Mouse (Mus musculus): ENCODE results near the gene Prkca. TPM values are rescaled to one million over a fixed set of nuclear protein-coding genes. Genes with fewer than 3 reads are reported as not detected.

The Prkca gene
- total RNA-seq, 4 experiments from 2014 or later = 28.2 to 38.1 (median 33.4) TPM

- no peak for DNase-seq (ENCODE audit: low spot score)
Observed at GRCm38 (mm10) chr11:108236754-108237428, 106.8 kb downstream of the Prkca start.

GRCm38 (mm10) chr11:108236195-108236594 is 107.5 kb downstream of the Prkca start:
- no peak for DNase-seq (ENCODE audit: low spot score)

- DNase-seq (ENCODE audit: low spot score) = no peak
Observed at GRCm38 (mm10) chr11:108235081-108235703, 108.5 kb downstream of the Prkca start.

GRCm38 (mm10) chr11:108233015-108233414 is 110.7 kb downstream of the Prkca start:
- DNase-seq (ENCODE audit: low spot score) = no peak

GRCm38 (mm10) chr11:108230101-108230500 is 113.6 kb downstream of the Prkca start:
- no peak for DNase-seq (ENCODE audit: low spot score)

- no peak for DNase-seq (ENCODE audit: low spot score)
Observed at GRCm38 (mm10) chr11:108229176-108229946, 114.4 kb downstream of the Prkca start.

- no peak for DNase-seq (ENCODE audit: low spot score)
Observed at GRCm38 (mm10) chr11:108228497-108228896, 115.2 kb downstream of the Prkca start.

- no peak for DNase-seq (ENCODE audit: low spot score)
Observed at GRCm38 (mm10) chr11:108226248-108226647, 117.5 kb downstream of the Prkca start.

GRCm38 (mm10) chr11:108224233-108224973 is 119.3 kb downstream of the Prkca start:
- no peak for DNase-seq (ENCODE audit: low spot score)

GRCm38 (mm10) chr11:108223613-108224232 is 120.0 kb downstream of the Prkca start:
- no peak for DNase-seq (ENCODE audit: low spot score)

GRCm38 (mm10) chr11:108223154-108223553 is 120.6 kb downstream of the Prkca start:
- peak; percentile 46 for DNase-seq (ENCODE audit: low spot score)

- DNase-seq (ENCODE audit: low spot score) = peak; percentile 38
Observed at GRCm38 (mm10) chr11:108222616-108223015, 121.1 kb downstream of the Prkca start.

- DNase-seq (ENCODE audit: low spot score) = no peak
Observed at GRCm38 (mm10) chr11:108222026-108222425, 121.7 kb downstream of the Prkca start.

- peak; percentile 25 for DNase-seq (ENCODE audit: low spot score)
Observed at GRCm38 (mm10) chr11:108221124-108221835, 122.4 kb downstream of the Prkca start.

GRCm38 (mm10) chr11:108220605-108221004 is 123.1 kb downstream of the Prkca start:
- no peak for DNase-seq (ENCODE audit: low spot score)

GRCm38 (mm10) chr11:108217043-108217442 is 126.7 kb downstream of the Prkca start:
- no peak for DNase-seq (ENCODE audit: low spot score)

- DNase-seq (ENCODE audit: low spot score) = no peak
Observed at GRCm38 (mm10) chr11:108216064-108216463, 127.7 kb downstream of the Prkca start.

GRCm38 (mm10) chr11:108215466-108215865 is 128.3 kb downstream of the Prkca start:
- DNase-seq (ENCODE audit: low spot score) = peak; percentile 85

- no peak for DNase-seq (ENCODE audit: low spot score)
Observed at GRCm38 (mm10) chr11:108214521-108215223, 129.1 kb downstream of the Prkca start.

GRCm38 (mm10) chr11:108213783-108214182 is 129.9 kb downstream of the Prkca start:
- no peak for DNase-seq (ENCODE audit: low spot score)
